Mouse (Mus musculus) liver, adult 2 months (tissue): ENCODE data around the gene Negr1.

ENCODE experiments used
- CTCF ChIP-seq: fragments of 200-500 bp; IDR thresholded peaks from 2 replicates; pipeline ENCODE4 v1.5.1; 2011; ENCODE audit warnings: low read depth, low read length, control low read depth
- POLR2A ChIP-seq: fragments of 200-500 bp; IDR thresholded peaks from 2 replicates; pipeline ENCODE4 v1.6.1; 2011; ENCODE audit warnings: low read length, control low read depth; ENCODE audit not compliant: insufficient read depth; ENCODE audit errors: extremely low read depth

GRCm38 (mm10) chr3:156639382-156639781 is 77.8 kb downstream of the Negr1 start:
- TF ChIP-seq CTCF: no peak
- TF ChIP-seq POLR2A: no peak
